Mouse (Mus musculus) heart, adult 8-10 months (tissue): ENCODE measurements around the gene Tekt2. TPM values are rescaled to one million over a fixed set of nuclear protein-coding genes. Genes with fewer than 3 reads are reported as not detected.

Experiments used
- DNase-seq: peaks from one replicate; pipeline ENCODE4 v3.0.0; 2022; ENCODE audit warnings: low spot score
- total RNA-seq, 4 experiments: library from RNA; stranded (reverse); gene quantifications; 2 replicates each; pipeline ENCODE4 v1.2.4; 2022

The Tekt2 gene
- under 1 TPM in 2 of 4 experiments, not detected in 2; 0.47 to 0.95 TPM for total RNA-seq

GRCm38 (mm10) chr4:126325281-126325861, at the start of gene Tekt2:
Gene Tekt2, minus strand, starts transcription at chr4:126325688.
- DNase-seq = no peak

- peak; percentile 1 for DNase-seq
Observed at GRCm38 (mm10) chr4:126371497-126371896, 46.0 kb upstream of the Tekt2 start.

DNA sequence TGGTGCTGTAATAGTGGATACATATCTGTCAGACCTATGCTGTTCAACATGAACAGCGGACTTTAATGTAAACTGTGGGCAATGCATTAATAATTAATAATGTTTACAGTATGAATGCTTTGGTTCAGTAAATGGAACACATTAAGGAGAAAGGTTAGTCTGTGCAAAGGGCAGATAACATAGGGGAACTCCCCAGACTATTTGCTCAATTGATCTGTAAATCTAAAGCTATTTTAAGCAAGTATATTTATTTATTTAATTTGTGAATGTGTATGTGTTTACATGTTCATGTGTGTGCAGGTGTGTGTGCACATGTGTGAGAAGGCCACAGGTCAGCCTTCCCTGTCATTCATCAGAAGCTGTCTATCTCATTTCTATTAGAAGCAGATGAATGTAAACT, 34.6 kb upstream of the Tekt2 start:
- no peak for DNase-seq

DNA sequence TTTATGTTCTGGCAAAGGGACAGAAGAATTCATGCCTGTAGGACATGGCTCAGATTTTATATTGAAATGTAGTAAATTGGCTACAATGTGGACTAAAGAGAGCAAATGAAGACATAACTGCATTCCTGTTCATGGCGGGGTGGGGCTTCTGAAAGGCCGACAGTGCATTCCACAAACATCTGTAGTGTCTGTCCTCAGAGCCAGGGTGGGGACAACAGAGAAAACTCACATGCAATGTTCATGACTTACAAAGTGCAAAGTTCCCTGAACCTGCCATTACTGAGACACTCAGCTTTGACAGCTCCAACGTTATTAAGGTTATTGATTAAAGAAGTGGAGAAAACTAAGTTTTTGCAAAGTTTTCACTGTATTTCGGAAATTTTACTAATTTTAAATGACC, 18.0 kb upstream of the Tekt2 start:
- DNase-seq = no peak

DNA sequence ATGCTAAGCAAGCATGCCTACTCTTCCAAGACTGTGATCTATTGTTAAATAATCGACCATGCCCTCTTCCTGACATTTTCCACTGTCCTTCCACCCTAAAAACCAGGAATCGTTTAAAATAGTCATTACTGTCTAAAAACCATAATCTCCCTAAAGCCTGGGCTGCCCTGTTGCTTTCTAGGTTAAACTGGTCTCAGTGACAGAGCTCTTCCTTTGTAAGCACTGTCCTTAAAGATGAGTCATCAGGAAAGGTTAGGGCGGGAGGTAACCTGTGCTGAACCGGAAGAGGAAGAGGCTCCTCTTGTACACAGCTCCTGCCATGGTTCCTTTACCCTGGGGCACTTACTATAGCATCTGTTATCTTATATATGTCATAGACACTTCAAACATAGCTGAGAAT, 14.0 kb upstream of the Tekt2 start:
- DNase-seq = no peak

GRCm38 (mm10) chr4:126332358-126332757, 6.9 kb upstream of the Tekt2 start:
- no peak for DNase-seq

DNA sequence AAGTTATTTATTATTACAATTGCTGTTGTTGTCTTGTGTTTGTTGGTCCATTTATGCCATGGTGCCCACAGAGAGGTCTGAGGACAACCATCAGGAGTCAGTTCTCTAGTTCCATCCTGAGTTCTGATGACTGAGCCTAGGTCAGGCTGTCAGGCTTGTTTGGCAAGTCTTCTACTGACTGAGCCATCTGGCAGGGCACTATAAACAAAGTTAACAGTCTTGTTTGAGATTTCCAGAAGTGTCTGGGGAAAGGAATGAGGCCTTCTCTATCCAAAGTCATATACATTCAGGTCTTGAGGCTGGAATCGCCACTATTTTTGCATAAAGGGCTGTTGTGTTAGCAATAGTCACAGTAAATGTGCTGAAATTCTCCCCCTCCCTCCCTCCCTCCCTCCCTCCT, 6.3 kb upstream of the Tekt2 start:
- no peak for DNase-seq

GRCm38 (mm10) chr4:126330295-126330694, 4.8 kb upstream of the Tekt2 start:
- no peak for DNase-seq

DNA sequence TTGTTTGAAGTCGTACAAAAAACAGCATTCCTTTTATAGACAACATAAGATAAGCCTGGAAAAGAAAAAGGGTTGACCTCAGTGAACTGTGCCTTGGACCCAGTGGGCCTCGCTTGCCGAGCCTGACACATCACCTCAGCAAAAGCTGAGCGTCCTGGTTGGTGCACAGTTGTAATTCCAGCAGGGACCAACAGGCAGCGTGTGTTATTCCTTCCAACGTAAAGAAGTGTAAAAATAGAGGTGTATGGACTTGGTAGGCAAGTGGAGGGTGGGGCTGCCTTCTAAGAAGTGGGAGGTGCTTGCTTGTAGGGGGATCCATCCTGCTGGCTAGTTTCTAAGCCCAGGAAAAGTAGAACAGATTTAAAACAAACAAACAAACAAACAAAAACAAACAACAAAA, 548 bp upstream of the Tekt2 start:
- no peak for DNase-seq

DNA sequence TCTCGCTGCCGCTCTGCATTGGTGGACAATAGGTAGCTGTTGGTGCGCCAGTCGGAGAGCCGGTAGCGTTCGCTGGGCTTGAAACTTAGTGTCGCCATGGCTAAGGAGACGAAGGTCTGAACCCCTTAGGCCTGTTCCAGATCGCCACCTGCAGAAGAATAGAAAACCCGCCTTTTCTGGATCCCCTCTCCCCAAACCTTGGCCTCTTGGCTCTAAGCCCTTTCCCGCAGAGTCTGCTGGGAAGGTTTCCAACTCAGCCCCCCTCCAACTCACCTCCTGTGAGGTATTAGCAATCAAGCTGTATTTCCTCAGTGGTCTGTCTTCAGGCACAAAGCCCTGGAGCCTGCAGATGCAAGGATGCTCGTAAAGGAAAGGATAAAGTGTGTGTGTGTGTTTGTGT, 627 bp downstream of the Tekt2 start:
- no peak for DNase-seq

GRCm38 (mm10) chr4:126322646-126323045, 2.8 kb downstream of the Tekt2 start:
- DNase-seq = no peak

DNA sequence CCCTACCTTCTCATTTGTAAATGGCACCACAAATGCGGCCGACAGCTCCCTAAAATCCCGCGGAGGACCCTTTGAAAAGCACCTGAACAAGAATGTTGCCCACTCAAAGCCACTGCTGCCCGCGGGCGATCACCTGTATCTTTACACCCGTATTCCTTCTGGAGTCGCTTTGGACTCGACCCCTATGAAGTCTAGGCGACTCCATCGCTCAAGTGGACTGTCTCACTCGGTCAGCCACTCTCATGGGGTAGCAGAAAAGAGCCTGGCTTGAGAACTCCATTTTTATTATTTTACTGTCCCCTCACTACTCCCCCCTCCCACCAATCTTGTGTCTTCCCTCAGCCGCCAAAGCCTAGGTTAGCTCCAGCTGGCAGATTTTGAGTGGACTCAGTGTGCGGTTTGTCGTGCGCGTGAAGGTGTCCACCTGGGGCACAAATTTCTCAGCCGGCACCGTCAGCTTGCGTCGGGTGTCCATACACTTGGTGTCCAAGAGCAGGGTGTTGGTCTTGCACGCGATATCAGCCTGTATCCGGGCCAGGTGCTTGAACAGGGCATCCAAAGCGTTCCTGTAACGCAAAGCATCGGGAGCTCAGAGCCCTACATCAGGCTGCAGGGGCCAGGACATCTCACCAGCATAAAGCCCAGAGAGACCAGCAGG, 3.5 kb downstream of the Tekt2 start:
- DNase-seq = no peak

DNA sequence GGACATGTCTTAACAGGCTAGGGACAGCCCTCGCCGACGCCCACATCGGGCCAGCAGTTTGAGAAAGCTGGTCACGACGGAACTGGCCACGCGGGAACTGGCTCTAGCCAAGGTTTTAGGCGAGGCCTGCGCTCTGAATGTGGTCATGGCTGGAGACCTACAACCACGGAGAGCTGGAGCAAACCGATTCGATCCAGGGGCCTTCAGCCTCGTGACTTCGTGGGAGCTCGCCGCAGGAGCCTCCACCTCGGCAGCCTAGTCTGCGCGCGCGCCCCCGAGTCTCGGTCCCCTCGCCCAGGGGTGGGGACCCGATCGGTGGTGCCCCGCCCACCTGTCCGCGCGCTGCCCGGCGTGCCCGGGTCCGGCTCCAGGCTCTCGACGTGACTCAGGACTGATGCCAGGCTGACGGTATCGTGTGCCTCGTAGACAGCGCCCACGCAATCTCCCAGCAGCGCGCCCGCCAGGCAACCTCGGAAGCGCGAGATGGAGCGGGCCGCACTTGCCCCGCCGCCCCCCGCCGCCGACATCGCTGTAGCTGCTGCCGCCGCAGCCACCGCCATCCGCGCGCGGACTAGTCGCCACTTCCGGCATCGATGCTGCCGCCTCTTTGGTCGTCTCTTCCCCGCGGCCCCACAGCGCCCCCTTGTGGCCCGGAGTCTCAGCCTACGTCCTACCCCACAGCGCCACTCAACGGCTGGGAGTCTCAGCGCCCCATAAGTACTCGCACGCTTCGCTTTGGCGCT, 4.2 kb downstream of the Tekt2 start, which contains the start of gene Adprhl2:
Gene Adprhl2, minus strand, starts transcription at position 593 of the 743 bp plus-strand sequence.
- peak; percentile 97 for DNase-seq

DNA sequence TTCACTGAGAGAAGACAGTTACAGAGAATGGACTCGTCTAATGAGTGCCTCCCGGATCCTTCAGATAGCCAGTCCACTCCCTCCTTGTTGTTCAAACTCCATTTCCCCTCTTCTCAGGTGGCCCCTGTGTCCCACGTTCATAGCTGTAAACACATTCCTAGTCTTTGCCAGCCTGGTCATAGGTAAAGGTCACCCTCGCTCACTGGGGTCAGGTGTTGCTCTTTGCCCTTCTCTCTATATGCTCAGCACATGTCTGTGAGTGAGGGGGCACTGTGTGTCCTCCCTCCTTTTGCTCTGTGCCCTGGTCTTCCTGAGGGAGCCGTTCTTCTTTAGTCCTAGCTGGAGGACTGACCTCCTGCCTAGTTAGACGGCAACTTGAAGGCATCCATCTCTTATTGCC, 5.7 kb downstream of the Tekt2 start:
- no peak for DNase-seq

DNA sequence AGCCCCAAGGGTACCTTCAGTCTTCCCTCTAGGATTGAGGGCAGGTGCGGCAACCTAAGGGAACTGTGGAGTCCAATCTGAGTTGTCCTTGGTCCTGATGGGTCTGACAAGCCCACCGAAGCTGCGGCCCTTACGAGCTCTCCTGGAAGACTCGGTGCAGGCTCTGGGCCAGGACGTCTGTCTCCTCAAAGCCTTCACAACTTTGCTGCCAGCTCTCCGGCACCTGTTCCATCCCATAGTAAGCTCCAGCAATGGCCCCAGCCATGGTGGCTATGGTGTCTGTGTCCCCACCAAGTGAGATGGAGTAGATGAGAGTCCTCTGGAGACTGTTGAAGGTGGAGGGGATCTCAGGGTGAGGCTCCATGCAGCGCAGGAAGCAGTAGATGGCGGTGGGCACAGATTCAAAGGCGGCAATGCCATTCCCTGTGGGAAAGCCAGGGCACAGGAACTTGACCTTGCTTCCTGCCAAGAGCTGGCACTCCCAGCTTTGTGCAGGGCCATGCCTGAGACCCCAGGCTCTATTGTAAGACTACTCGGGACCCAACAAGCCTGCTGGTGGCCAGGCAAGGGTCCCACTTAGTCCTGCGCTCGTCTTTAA, 8.9 kb downstream of the Tekt2 start:
- DNase-seq = no peak

DNA sequence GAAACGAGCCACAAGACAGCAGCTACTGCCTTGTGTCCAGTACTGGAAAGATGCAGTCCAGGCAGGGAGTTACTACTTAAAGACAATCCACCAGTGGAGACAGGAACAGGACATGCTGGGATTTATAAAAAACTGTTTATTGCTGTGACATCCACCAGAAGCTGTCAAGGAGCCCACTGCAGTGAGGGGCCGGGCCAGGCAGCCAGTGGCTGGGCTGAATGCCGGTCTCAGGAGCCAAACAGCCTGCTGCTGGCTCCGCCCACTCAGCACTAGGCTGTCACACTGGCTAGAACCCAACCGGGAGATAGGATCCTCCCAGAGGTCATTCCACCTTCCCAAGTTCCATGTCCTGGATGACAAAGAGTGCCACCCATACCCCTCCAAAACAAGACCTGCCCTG, 9.6 kb downstream of the Tekt2 start:
- peak; percentile 39 for DNase-seq

DNA sequence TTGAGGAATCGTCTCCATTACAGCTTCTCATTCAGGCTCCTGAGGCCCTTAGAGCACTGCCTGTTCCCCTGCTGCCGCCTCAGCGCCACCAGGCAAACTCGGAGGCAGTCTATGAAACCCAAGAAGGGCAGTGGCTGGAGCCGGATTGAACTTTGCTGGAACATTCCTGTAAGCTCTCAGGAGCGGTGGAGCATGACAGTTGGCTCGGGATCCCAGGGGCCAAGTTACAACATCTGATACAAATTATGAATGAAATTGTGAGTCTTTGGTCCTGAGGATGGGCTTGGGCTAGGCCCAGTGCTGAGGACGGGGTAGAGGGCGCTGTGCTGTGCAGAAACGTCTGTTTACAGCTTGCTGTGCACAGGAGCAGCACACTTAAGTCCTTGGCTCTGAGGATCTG, 11.1 kb downstream of the Tekt2 start:
- no peak for DNase-seq

GRCm38 (mm10) chr4:126313202-126313601, 12.3 kb downstream of the Tekt2 start:
- no peak for DNase-seq

GRCm38 (mm10) chr4:126311566-126312200, 13.8 kb downstream of the Tekt2 start:
- no peak for DNase-seq

- DNase-seq = no peak
Observed at GRCm38 (mm10) chr4:126310344-126310743, 15.1 kb downstream of the Tekt2 start.

DNA sequence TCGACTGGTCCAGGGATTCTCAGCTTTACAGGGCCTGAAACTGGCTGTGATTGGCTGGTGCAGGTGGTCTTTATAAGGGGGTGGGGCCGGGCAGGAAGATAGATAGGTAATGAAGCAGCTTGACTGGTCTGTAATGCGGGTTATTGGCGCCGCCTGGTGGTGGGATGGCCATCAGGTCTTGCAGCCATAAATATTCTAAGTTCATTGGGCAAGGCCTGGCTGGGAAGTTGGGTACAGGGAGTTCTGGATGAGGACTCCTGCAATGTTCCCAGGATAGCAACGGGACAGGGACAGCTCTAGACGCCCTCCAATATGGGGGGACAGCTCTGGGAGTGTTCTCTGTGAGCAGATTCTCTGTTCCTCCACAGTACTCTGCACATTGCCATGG, 15.6 kb downstream of the Tekt2 start:
- peak; percentile 84 for DNase-seq
